Mouse (Mus musculus): ENCODE results near the gene Itgae. TPM values are rescaled to one million over a fixed set of nuclear protein-coding genes. Genes with fewer than 3 reads are reported as not detected.

The Itgae gene
- total RNA-seq, 2 experiments from 2014 or later, result 0.12 TPM; not detected in 1

- DNase-seq (ENCODE audit: low spot score), result no peak
These were observed 104.1 kb downstream of the Itgae start for GRCm38 (mm10) chr11:73194444-73194843.

Other genes starting within 250 kb of the Itgae start
- 1 to 10 TPM; 4.3 to 6.0 TPM for gene Atp2a3, start 129.4 kb upstream of the Itgae start, total RNA-seq (2021)
- under 1 TPM; 0.62 to 0.78 TPM for gene P2rx1, start 91.5 kb upstream of the Itgae start, total RNA-seq (2021)
- under 1 TPM; 0.55 to 0.64 TPM for gene Camkk1, start 71.6 kb upstream of the Itgae start, total RNA-seq (2021)
- gene Ncbp3, start 42.8 kb upstream of the Itgae start, total RNA-seq (2021), result 1 to 10 TPM; 2.3 to 2.4 TPM
- under 1 TPM in 1 of 2 experiments, not detected in 1; 0.12 TPM for gene Haspin, start 47.7 kb downstream of the Itgae start, total RNA-seq (2021)
- 1 to 10 TPM; 8.1 to 8.4 TPM for gene P2rx5, start 69.8 kb downstream of the Itgae start, total RNA-seq (2021)
- gene Emc6, start 86.5 kb downstream of the Itgae start, total RNA-seq (2021), result 10 to 100 TPM; 84.7 to 88.1 TPM
- 10 to 100 TPM in 1 of 2 experiments, 1 to 10 TPM in 1; 7.8 to 12.0 TPM for gene Tax1bp3, start 86.5 kb downstream of the Itgae start, total RNA-seq (2021)
- gene Ctns, start 108.5 kb downstream of the Itgae start, total RNA-seq (2021), result 1 to 10 TPM; 4.4 to 5.7 TPM
- under 1 TPM; 0.39 to 0.40 TPM for gene Shpk, start 108.9 kb downstream of the Itgae start, total RNA-seq (2021)
- gene Trpv1, start 143.7 kb downstream of the Itgae start, total RNA-seq (2021), result under 1 TPM; 0.09 to 0.24 TPM
- gene Trpv3, start 176.8 kb downstream of the Itgae start, total RNA-seq (2021), result not detected
- 1 to 10 TPM; 3.9 to 5.4 TPM for gene Aspa, start 239.0 kb downstream of the Itgae start, total RNA-seq (2021)
- not detected for gene Gm49340, start 239.2 kb downstream of the Itgae start, total RNA-seq (2021)
- not detected for gene Spata22, start 239.2 kb downstream of the Itgae start, total RNA-seq (2021)